Mouse (Mus musculus): ENCODE results near the gene Ccdc12.
A peak's percentile ranks its signal among the peaks of the same experiment; 100 is the strongest.
"Not testable (repeated sequence)": the region's sequence is repeated elsewhere in the genome, so short reads cannot be mapped to it uniquely, and the experiment has no call there.

Gene Ccdc12

DNA sequence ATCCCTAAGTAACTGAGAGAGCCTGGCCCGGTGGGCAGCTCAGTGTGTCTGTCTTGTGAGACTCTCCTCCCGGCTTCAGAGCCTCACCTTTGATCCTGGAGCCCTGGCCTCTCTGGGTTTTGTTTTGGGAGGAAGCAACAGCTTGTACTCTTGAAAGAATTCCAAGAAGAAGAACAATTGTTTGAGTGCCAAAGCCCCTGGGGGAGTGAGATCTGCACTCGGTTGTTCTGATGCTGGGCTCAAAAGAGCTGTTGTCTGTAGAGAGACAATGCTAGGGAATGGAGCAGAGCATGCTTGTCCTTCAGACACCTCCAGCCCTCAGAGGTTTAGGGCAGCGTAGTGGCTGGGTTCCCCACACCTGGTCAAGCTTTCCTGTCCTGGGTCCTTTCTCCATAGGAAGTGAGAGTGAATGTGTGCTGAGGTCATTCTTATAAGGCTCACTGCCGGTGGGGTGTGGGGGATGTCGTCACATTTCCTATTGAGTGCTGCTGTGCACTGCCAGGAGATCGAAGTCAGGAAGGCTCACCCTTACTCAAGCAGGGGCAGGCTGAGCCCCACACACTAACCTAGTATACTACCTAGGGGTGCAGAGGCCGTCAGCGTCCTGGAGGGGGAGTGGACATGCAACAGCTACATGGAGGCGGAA is 16.9 kb downstream of the Ccdc12 start:
- peak; percentile 66 for DNase-seq (ENCODE audit: low read depth)

DNA sequence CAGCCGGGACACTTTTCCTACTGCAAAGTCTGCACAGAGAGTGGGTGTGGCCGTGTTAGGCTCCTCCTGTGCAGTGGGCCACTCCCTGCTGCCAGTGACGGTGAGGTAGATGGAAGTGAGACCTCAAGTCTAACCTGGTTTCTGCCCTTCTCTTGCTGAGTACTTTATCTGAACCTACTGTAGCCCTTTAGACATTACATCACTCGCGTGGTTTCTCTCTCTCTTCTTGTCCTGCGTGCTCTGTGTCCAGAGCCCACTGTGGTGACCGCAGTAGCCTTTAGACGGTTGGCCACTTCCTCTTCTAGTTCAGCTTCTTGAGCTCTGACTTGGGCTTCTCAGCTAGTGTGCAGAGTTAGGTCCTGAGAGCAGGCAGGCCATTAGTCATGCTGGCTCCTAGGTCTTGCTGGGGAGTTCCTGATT is 20.2 kb downstream of the Ccdc12 start:
- DNase-seq (ENCODE audit: low read depth): peak; percentile 99

DNA sequence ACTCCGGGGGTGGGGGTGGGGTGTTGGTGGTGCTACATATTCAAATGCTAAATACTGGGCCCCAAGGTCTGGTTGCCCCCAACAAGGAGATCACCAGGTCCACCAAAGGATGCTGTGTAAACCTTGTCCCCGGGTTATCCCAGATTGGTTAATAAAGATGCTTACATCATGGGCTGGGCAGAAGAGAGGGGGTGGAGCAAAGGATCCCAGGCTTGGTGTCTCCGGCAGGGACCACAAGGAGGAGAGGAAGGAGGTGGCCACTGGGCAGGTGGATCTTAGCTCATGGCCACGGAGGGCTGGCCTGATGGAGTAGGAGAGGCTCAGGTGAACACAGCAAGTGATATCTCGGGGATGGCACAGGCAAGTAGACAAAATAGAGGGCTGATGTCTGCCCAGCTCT is 22.6 kb downstream of the Ccdc12 start:
- DNase-seq (ENCODE audit: low read depth): no peak

DNA sequence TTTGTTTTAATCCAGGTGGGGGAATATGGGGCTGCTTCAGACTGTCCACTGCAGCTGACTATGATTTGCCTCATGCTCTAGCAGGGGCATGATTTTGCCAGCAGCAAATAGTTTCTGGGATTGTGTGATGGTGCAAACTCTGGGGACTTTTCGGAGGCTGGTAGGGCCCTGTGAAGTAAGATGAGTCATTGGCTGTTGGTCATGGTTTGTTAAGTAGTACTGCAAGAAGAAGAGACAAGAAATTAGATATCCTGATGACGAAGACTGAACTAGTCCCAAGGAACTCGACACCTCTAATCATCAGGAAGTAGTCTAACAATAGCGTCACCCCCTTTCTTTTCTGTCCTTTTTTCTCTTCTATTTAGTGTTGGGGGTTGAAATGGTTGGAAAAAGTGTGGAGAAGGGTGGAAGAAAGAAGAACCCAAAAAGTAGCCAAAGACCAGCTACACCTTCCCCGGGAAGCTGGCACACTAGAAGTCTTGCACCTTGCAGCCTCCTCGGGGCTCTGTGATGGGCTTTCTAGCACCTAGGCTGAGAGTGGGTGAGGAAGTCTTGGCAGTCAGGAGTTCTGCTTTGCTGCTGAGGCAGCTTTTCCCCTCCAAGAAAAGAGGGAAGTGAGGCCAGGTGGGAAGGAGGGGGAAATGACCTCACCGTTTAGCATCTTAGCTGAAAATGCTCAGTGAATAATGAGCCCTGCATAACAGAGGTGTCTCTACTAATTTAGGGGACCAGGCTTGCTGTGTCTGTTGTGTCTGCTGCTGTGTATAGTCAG is 24.6 kb downstream of the Ccdc12 start:
- DNase-seq (ENCODE audit: low read depth): peak; percentile 88

DNA sequence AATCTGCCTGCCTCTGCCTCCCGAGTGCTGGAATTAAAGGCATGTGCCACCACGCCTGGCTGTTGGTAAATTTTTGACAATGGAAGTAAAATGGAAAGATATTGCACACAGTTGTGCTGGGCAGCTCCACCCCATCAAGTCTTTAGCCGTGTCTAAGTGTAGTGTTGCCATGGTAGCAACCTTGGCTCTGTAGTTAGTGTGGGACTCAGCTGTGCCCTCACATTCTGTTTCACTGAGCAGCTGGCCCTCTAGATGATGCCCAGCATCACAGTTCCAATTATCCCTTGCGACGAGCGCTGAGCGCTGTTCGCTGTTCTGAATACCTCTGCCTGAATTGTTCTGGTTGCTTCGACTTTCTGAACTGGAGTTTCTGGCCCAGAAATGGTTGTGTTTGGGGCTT is 25.5 kb downstream of the Ccdc12 start:
- no peak for DNase-seq (ENCODE audit: low read depth)

DNA sequence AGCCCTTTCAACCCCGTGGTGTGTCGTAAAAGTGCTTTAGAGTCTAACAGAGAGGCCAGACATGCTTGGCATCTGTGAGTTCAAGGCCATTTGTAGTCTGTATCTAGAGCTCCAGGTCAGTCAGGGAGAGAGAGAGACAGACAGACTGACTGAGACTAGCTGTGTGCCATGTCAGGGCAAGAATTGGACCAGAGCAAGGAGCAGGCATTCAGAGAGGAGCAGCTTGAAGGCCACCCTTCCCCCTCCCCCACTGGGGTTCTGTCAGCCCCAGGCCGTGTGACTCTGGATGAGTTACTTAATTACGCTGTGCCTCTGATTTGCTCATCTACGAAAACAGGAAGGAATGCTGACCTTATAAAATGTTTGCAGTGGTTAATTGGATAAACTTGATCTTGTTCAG is 26.0 kb downstream of the Ccdc12 start:
- DNase-seq (ENCODE audit: low read depth): peak; percentile 50

DNA sequence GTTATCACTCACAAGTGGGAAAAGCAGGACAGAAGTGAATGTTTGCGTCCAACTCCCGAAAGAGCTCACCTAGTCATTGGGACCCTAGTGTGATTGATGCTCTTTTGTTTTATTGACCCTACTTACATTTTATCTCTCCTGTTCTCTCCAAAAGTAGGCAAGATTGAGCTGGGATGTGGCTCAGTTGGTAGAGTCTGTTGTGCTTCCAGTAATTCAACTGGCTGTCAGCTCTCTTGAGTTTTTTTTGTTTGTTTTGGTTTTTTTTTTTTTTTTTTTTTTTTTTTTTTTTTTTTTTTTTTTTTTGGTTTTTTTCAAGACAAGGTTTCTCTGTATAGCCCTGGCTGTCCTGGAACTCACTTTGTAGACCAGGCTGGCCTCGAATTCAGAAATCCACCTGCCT is 26.4 kb downstream of the Ccdc12 start:
- not testable (repeated sequence) for DNase-seq (ENCODE audit: low read depth)

DNA sequence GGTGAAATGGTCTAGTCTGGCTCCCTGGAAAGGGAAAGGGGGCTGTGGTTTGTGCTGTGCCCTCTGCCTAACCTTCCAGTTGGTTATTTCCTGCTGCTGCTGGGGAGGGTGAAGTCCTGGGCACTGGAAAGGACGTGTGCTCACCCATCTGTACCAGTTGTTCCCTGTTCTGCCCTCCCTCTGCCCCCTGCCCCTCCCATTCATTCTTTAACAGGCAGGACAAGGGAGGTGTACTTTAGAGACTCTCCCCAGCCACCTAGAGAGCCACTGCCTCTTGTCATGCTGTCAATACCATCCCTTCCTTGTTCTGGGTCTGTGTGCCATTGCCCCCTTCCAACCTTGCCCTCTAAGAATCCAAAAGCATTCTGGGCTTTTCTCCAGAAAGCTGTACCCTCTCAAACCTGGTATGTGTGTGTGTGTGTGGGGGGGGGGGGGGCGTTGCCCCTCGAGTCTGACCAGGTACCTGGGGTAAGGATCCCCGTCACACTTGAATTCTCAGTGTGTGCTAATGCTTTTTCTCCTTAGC is 27.3 kb downstream of the Ccdc12 start:
- DNase-seq (ENCODE audit: low read depth): no peak

DNA sequence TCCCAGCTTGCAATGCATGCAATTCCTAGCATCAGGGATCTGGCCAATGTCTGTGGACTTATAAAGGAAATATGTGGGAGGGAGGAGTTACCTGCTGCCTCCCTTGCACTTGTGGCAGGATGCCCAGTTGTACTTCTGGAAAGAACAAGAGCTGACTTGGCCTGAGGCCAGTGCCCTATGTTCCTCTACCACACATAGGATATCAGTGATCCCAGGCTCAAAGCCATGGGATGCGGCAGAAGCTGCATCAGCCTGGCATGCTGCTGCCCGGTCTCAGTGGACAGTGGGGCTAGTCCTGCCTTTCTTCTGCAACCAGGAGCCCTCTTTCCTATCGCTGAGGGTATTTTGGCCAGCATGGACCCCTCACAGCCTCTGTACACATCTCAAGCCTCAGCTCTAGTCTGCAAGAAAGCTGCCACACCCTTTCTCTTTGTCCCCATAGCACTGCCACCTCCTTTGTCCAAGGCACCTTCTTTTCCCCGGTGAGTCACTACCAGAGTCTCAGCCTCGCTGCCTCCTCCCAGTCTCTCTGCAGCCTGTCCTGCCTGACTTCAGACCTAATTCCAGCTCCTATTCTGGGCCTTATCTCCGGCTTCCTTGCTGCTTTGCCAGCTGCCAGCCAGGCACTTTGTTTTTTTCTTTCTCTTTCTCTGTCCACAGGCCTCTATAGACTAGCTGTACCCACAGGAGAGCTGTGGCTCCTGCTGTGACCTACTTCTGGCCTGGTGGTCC is 28.0 kb downstream of the Ccdc12 start:
- peak; percentile 82 for DNase-seq (ENCODE audit: low read depth)

DNA sequence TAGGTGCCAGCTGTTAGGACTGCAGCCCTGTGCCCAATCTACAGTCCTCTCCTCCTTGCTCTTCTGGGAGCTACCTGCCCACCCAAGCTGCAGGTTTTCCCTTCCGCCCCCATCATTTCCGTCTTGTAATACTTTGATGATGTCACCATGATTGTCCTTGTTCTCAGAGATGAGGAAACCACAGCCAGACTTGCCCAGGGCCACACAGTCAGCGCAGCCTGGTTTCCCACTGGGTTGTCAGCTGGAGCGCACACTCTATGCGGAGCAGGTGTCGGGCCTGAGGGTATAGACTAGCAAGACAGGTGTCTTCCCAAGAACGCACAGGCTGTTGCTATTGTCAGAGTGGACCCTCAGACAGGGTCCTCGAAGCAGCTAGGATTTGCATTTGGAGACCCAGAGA is 28.9 kb downstream of the Ccdc12 start:
- DNase-seq (ENCODE audit: low read depth): peak; percentile 83

DNA sequence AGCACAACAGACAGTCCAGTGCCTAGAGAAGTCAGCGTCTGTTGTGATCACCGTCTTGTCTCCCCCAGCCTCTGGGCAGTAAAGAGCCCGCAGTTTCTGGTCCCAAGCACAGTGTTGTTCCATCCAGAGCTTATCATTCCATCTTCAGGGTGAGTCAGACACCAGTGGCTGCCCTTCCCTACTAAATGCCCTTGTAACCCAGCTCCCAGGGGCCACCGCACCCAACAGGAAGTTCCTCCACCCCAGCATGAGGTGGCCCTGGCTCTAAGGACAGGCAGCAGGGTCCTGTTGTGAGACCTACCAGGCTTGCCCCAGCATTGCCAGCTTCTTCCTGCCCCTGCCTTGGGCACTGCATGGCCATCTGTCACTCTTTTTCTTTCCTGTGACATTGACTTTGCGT is 29.3 kb downstream of the Ccdc12 start:
- peak; percentile 95 for DNase-seq (ENCODE audit: low read depth)

DNA sequence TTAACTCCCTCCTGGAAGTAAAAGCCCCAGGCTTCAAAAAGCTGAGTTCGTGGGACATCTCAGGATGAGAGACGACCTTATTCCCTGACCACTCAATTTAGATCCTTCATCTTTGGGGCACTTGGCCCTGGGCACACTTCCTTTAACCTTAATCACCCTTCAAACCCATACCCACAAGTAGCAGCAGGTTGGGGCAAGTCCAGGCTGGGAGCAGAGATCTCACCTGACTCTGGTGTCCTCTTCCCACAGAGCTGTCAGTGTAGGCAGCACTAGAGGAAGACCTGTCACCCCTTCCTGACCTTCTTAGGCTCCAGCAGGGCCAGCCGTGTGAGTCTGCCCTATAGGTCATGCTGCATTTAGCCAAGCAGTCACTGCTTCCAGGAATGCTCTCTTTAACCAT is 30.2 kb downstream of the Ccdc12 start:
- no peak for DNase-seq (ENCODE audit: low read depth)

DNA sequence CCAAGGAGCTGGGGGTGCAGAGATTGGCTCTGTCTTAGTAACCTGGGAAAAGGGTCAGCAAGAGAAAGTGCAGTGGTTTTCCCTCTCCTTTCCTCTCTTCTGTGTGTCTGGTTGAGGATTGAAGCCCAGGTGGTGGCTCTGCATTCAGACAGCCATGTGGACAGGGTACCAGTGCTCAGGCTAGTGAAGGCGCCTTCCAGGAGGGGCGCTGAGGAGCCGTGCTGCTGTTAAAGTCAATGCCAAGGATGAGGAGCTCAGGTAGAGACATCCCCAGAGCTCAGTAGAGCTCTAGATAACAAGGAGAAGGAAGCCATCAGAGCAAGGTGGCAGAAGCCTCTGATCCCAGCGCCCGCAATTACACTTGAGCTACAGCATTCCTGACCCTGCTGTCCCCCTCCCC is 30.8 kb downstream of the Ccdc12 start:
- DNase-seq (ENCODE audit: low read depth): no peak

DNA sequence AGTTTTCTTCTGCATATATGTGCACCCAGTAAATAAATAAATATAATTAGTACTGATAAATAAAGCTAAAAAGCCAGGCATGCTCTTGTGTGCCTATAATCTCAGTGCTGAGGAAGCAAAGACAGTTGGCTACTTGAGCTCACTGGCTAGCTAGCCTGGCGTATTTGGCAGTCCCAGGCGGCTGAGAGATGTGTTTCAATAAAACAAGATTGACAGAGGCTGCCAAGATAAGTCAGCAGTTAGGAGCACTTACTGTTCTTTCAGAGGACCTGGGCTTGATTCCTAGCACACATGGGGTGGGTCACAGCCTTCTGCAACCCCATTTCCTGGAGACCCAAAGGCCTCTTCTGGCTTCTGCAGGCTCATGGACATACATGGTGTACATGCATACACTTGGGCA is 31.5 kb downstream of the Ccdc12 start:
- DNase-seq (ENCODE audit: low read depth): no peak

DNA sequence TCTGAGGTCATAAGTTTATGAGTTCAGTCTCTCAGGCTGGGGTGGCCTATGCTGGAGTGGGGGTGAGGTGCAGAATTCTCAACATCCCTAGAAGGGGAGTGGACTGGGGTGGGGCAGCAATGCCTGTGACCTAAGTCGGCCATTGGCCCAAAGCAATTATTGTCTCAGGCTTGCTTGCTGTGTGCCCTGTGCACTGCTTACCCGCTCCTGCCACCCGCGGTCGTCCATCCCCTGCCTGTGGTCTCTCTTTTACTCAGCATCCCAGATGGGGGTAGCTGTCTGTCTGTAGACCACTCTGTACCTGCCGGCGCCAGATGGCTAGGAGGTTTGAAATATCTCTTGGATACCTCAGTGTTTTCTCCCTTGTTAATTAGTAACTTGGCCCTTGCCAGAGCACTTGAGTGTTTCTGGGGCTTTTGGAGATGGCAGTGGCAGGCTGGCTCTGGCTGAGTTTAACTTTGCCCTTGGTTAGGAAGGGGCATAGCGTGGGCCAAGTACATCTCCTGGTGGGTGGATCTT is 33.0 kb downstream of the Ccdc12 start:
- DNase-seq (ENCODE audit: low read depth): no peak

DNA sequence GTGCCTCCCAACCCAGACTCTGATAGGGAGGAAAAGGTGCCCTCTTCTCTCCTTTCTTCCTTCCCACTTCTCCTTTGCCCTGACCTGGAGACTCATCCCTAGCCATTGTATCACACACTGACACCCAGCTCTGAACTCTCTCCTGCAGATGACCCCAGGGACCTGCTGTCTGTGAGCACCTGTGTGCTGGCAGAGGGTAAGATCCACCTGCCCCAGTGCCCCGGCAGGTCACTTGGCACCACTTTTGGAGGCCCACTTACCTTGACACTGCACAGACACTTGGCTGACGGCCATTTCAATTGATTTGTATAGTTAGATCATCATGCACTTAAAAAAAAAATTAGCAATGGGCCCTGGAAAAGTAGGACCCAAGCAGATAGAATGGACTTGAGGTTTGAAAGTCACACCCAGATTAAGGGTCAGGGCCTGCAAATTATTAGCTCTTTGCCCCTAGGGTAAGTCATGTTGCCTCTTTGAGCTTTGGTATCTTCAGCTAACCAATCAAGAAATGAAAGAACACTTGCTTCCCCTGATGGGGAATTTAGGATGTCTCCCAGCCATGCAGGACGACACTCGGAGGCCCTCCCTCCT is 39.0 kb downstream of the Ccdc12 start:
- DNase-seq (ENCODE audit: low read depth): no peak

DNA sequence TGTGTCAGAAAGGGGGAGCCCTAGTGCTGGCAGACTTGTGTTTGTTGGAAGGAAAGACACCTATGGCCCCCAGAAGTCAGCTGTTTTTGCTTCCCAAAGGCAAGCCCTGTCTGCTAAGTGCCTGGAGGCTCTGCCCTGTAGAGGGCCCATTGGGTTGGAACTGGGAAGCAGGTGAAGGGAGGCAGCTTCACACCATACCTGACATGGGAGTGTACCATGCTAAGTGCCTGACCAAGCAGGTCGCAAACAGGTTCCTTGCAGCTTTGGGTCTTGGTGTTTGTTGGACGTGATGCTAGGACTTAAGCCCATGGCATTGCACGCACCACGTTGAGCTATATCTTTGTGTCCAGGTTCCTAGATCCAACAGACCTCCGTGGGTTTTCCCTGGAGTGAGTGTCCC is 40.1 kb downstream of the Ccdc12 start:
- no peak for DNase-seq (ENCODE audit: low read depth)

DNA sequence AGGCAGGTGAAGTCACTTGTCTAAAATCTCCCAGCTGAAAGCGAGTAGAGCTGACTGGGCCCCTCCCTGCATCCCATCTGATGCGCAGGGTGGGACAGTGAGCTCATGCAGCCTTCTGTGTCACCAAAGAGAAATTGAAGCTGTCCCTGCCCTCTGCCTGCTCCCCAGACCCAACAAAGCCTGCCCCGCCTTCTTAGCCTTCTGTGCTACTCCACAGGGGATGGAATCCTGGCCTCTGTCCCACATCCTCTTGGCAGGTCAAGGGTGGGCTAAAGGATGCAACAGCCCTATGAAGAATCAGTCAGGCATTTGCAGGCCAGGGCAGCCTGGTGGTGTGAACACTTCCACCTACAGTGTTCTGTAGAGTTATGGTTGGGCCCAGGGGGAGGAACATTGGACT is 41.2 kb downstream of the Ccdc12 start:
- DNase-seq (ENCODE audit: low read depth): no peak

DNA sequence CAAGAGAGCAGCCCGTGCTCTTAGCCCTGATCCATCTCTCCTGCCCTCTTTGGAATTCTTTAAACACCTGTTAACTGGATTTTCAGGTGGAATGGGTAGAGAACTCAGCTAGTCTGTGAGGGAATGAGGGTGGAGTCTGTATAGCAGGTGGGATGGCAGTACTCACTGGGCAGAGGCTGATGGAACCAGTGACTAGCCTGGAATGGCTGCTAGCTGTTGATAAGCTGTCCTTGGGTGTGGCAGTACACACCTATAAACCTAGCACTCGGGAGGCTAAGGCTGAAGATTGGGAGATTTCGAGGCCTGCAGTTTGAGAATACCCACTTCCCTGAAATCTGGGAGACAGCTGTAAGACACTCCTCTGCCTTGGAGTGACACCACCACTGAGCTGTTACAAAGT is 43.3 kb downstream of the Ccdc12 start:
- DNase-seq (ENCODE audit: low read depth): no peak

DNA sequence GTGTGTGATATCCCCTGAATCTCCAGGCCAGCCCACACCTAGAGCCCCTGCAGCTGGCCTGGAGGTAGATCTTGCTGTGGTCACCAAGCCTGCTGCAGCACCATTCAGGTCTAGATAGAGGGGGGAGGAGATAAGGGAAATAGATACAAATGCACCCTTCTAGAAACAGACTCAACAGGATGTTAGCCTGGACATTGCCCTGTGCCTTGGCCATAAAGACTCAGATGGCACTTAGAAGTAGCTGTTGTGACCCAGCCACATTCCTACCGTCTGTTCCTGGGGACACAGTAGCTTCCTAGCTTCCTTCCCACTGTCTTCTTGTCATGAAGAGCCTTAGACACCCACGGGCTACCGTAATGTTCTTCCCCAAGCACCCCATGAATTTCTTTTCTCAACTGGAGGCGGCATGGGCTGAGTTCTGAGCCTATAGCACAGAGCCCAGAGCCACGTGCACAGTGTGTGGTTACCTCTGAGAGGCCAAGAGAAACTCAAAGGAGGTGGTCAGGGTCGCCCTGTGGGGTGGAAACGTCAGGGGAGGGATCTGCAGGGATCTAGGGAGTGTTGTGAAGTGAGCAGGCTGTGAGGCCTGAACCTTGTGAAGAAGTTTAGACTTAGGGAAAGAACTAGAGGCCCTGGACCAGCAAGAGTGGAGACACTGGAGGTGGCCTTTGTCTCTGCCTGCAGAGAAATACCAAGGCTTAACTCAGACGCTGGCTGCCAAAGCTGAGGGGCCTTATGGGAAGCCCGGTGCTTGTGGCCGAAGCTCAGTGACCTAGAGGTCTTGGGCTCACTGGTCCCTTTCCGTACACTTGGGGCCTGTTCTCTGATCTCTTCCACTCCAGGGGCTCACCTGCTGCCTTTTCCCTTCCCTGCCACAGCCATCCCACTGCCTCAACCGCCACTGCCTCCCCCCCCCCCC is 45.1 kb downstream of the Ccdc12 start:
- no peak for DNase-seq (ENCODE audit: low read depth)

DNA sequence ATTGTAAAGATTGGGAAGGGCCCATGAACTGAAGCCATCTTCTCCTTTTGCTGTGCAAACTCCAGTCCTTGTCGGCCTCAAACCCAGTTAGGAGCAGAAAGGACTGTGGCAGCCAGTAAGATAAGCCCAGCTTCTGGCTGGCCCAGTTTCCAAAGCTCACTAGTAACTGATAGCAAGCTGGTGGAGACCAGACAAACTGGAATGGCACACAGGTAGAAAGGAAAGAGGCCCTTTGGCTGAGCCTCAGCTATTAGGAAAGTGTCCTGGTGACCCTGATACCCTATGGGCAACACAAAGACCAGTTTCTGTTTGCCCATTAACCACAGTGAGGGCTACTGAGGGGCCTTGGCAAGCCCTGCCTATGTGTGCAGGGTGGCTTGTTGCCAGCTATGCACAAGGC is 46.5 kb downstream of the Ccdc12 start:
- DNase-seq (ENCODE audit: low read depth): no peak
